Mouse (Mus musculus) gastrocnemius, postnatal 4 days (tissue): ENCODE measurements around the gene Kazn. TPM values are rescaled to one million over a fixed set of nuclear protein-coding genes. Genes with fewer than 3 reads are reported as not detected.

Experiments
- DNase-seq, 2 experiments: peaks; one replicate each; pipeline ENCODE4 v3.0.0; 2021 to 2022; ENCODE audit warnings: low spot score in 2 of 2, mixed read lengths in 2 of 2
- total RNA-seq, 2 experiments: library from RNA; stranded (reverse); gene quantifications; 2 replicates each; pipeline ENCODE4 v1.2.3; 2021

The Kazn gene
- total RNA-seq, 2 experiments from 2014 or later, result 10.1 to 10.5 TPM

DNA sequence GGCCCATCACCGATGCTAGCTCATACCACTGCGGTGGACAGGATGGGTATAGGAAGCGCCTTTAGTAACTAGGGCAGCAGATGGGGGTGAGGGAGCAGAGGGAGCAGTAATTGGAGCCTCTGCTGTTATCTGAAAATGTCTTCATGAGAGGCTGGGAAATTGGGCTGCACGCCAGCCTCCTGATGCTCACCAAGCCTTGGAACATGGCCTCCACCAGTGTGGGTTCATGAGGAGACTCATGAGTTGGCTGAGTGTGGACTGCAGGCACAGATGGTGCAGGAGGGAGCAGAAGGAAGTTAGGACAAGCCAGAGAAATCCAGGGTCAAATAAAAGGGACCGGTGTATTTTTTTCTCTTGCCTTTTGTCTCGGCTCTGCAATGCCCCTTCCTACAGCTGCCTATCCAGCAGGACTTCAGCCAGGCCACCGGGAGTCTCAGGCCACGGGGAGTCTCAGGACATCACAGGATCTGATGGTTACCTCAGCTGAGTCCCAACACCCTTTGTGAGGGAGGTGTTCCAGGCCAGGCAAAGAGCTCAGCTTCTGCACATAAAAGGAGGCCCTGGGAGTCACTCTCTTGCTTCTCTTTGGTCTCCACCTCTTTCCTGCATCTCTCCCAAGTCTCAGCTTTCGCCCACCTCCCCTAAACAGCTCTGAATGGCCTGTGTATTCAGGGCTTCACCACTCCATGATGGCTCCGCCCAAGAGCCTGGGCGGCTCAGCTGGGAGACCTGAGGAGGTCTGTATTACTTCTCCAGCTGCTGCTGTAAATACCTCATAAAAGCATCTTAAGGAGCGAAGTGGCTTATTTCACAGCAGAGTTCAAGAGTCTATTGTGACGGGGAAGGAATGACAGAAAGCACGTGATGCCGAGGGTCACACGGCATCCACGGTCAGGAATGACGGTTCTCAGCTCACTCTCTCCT is 178.5 kb downstream of the Kazn start:
- no peak for DNase-seq

- DNase-seq, result no peak
Measured at GRCm38 (mm10) chr4:142059841-142060193, 179.4 kb downstream of the Kazn start.

- DNase-seq, result no peak
Measured at GRCm38 (mm10) chr4:142059113-142059840, 179.9 kb downstream of the Kazn start.

DNA sequence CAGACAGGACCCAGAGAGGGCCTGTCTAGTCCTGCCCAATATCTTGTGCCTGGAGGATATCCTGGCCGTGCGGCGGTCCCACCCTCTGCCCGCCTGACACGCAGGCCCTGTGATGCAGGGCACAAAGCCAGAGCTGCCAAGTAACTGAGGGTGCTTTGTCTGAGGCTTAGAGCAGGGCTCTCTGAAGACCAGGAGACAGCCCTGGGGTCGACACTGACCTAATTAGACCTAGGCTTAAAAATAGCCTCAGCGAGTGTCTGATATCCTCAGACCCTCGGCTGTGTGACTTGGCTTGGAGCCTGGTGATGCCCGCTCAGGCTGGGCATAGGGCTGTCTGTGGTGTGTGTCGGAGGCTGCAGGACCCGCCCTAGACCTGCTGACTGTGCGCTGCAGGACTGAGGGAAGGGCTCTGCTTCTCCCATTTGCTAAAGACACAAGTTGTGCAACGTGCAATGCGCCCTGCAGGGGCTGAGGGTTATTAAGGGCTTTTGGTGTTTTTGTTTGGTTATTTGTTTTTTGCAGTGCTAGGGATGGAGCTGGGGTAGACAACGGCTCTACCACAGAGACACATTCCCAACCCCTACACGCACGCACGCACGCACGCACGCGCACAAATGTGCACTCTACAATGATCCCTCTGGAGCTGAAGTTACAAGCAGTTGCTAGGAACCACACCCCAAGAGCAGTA is 181.5 kb downstream of the Kazn start:
- DNase-seq, result no peak

DNA sequence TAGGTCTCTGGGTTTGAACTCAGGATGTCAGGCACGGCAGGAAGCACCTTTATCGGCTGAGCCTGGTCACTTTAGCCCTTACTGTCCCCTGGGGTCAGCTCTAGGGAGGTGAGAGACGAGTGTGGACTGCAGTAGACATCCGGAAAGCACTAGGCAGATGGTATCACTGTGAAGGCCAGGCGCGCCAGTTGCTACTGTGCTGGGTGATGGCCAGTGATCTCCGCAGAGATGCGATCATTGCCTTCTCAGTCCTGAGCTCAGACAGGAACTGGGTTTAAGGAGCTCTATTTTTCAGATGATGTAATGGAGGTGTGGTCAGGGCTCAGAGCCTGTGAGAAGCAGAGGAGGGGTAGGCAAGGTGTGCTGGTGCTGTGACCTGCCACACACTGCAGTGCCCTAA is 183.6 kb downstream of the Kazn start:
- no peak for DNase-seq

DNA sequence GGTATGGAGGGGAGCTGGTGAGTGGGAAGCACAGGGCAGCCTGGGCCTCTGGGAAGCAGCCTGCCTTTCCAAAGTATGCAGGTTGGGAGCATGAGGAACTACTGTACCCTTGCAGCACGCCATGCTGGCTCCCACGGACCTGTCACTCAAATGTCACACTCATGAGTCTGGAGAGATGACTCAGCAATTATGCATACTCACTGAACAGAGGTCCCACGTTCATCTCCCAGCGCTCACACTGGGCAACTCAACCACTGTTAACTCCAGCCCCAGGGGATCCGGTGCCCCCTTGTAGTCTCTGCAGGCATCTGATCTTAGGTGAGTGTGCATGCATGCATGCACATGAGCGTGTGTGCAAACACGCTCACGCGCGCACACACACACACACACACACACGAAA is 184.6 kb downstream of the Kazn start:
- no peak for DNase-seq

- DNase-seq, result no peak
Measured at GRCm38 (mm10) chr4:142053661-142054448, 185.3 kb downstream of the Kazn start.

DNA sequence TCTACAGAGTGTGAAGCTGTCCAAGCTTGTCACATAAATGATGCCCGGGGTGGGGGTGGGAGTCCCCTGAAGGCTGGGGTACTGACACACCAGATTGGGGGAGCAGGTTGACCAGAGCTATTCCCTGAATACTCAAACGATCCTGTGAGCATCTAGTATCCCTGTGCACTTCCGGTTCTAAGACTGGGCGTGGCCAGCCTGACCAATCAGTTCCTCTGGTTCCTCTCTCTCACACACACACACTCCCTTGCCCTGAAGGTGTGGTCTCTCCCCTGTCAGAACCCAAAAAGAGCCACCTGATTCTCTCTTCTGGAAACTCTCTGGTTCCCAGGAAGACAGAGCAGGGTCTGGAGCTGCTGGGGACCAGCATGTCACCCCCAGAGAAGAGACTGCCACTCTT is 185.9 kb downstream of the Kazn start:
- DNase-seq, result no peak

GRCm38 (mm10) chr4:142052391-142053132 is 186.6 kb downstream of the Kazn start:
- no peak for DNase-seq

Other genes starting within 250 kb of the Kazn start
- gene Fhad1, start 224.3 kb downstream of the Kazn start, total RNA-seq, result 1 to 10 TPM; 6.4 to 6.7 TPM
- gene Tmem51, start 155.1 kb downstream of the Kazn start, total RNA-seq, result 1 to 10 TPM; 6.1 to 7.6 TPM